Mouse (Mus musculus) brown adipose tissue, adult 24 weeks (tissue): ENCODE data around the gene Sema6c. TPM values are rescaled to one million over a fixed set of nuclear protein-coding genes. Genes with fewer than 3 reads are reported as not detected.

ENCODE experiments used
- H3K27ac ChIP-seq: fragments of 200-500 bp; replicated peaks from 2 replicates; pipeline ENCODE4 v1.5.1; 2012; ENCODE audit warnings: low read depth, mild to moderate bottlenecking, low read length
- H3K4me1 ChIP-seq: fragments of 200-500 bp; 2 replicates; pipeline ENCODE4 v1.6.1; 2012; ENCODE audit warnings: low read length, mixed read lengths; ENCODE audit not compliant: control insufficient read depth, insufficient read depth, insufficient read length
- H3K4me3 ChIP-seq: fragments of 200-500 bp; 2 replicates; pipeline ENCODE4 v1.5.1; 2012; ENCODE audit warnings: low read depth, mild to moderate bottlenecking, low read length, moderate library complexity; ENCODE audit not compliant: insufficient read depth
- polyA plus RNA-seq: library from polyadenylated mRNA; stranded (reverse); fragments of >200 nt; gene quantifications from 2 replicates; pipeline ENCODE4 v1.2.4, GENCODE M21; 2012; ENCODE audit not compliant: missing spikeins, insufficient read depth, insufficient read length

The Sema6c gene
- polyA plus RNA-seq, 1 experiment, result 1.5 TPM

GRCm38 (mm10) chr3:95163419-95164255, 3.4 kb downstream of the Sema6c start:
- Histone ChIP-seq H3K4me3 (no peak overlapping the region), H3K4me1 (peaks cover 4% of the 10 kb centered on the region; the same call in 1 of the 2 replicates), H3K27ac (no peak overlapping the region)

DNA sequence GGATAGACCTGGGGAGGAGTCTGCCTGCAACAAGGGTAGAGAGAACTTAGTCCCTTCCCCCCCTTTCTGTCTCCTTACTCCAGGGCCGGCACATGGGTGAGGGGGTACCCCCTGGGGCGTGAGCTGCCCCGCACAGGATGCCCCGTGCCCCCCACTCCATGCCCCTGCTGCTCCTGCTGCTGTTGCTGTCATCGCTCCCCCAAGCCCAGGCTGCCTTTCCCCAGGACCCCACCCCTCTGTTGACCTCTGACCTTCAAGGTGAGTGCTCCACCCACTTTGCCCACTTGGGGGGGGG, 3.9 kb downstream of the Sema6c start:
- Histone ChIP-seq H3K4me3 (no peak overlapping the region), H3K27ac (no peak overlapping the region), H3K4me1 (peaks cover 4% of the 10 kb centered on the region; the same call in 1 of the 2 replicates)

- no peak overlapping the region for H3K27ac ChIP-seq
- no peak overlapping the region for H3K4me3 ChIP-seq
- peaks cover 4% of the 10 kb centered on the region; the same call in 1 of the 2 replicates for H3K4me1 ChIP-seq
Measured at GRCm38 (mm10) chr3:95164840-95165239, 4.6 kb downstream of the Sema6c start.

- Histone ChIP-seq H3K27ac (no peak overlapping the region), H3K4me3 (no peak overlapping the region), H3K4me1 (0 out of 2 replicates have a peak, but pooled peaks cover 3% of the 10 kb centered on the region)
Measured at GRCm38 (mm10) chr3:95169996-95170395, 9.7 kb downstream of the Sema6c start.

GRCm38 (mm10) chr3:95171105-95171504, 10.8 kb downstream of the Sema6c start:
- Histone ChIP-seq H3K4me3 (no peak overlapping the region), H3K27ac (no peak overlapping the region), H3K4me1 (0 out of 2 replicates have a peak, but pooled peaks cover 3% of the 10 kb centered on the region)

GRCm38 (mm10) chr3:95172526-95173255, 12.4 kb downstream of the Sema6c start:
- Histone ChIP-seq H3K27ac (no peak overlapping the region), H3K4me3 (peak overlapping the region; percentile 53; the same call in 1 of the 2 replicates), H3K4me1 (0 out of 2 replicates have a peak, but pooled peaks cover 3% of the 10 kb centered on the region)

GRCm38 (mm10) chr3:95173256-95173949, 13.1 kb downstream of the Sema6c start:
- Histone ChIP-seq H3K4me1 (0 out of 2 replicates have a peak, but pooled peaks cover 3% of the 10 kb centered on the region), H3K4me3 (peak overlapping the region; percentile 53), H3K27ac (no peak overlapping the region)

DNA sequence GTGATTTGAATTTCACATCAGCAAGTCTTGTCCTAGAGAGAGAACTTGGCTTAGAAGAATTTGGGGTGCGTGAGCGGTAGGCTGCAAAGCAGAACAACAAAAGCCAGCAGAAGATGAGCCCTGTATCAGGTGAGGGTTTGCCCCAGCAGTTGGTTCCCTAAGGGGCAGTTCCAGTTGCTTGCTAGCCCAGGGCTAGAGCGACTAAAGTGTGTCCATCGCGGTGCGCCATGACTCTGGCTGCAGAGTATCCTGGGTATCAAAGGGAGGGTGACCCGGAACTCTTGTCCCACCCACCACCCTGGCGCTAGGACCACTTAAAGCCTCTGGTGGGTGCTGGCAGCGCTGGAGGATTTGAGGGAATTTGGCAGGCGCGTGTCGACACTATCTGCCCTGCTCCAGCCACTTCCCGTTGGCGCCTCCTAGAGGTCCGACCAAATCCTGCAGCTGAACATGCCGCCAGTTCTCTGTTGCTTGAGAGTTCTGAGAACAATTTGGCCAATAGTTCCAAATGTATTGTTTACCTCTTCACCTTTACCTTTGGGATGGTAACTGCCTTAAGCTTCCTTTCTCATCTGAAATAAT, 13.8 kb downstream of the Sema6c start:
- H3K4me1 ChIP-seq, result 0 out of 2 replicates have a peak, but pooled peaks cover 3% of the 10 kb centered on the region
- peak overlapping the region; percentile 53 for H3K4me3 ChIP-seq
- no peak overlapping the region for H3K27ac ChIP-seq

DNA sequence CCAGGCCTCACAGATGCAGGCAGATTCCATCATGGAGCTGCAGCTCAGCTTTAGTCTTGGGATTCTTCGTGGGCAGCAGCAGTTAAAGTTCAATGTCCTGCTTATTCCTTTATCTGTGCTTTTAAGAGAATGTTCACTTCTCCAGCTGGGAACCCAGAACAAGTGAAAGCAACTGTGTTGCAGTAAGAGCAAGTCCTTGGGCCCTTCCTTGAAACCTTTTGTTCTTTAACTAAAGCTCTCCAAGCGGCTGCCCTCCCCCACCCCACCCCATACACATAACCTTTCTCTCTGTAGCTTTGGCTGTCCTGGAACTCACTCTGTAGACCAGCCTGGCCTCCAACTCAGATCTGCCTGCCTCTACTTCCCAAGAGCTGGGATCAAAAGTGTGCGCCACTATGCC, 16.2 kb downstream of the Sema6c start:
- Histone ChIP-seq H3K4me1 (0 out of 2 replicates have a peak, but pooled peaks cover 3% of the 10 kb centered on the region), H3K4me3 (no peak overlapping the region), H3K27ac (no peak overlapping the region)

DNA sequence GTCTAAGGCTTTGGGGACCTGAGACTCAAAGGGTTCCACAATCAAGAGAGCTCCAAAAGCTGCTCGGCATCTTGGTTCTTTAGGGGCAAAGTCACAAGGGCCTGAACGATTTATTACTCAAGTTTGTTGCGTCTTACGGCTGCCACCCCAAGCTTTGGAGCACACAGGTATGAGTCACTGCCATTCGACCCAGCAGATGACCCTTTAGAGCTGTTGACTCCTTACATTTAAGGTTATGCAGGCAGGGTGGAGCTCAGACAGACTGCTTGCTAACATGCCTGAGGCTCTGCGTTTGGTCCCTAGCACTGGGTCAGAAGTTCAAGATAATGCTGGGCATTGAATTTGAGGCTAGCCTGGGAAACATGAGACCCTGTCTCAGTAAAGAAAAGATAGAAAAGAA, 17.3 kb downstream of the Sema6c start:
- Histone ChIP-seq H3K4me1 (0 out of 2 replicates have a peak, but pooled peaks cover 3% of the 10 kb centered on the region), H3K4me3 (no peak overlapping the region), H3K27ac (no peak overlapping the region)

DNA sequence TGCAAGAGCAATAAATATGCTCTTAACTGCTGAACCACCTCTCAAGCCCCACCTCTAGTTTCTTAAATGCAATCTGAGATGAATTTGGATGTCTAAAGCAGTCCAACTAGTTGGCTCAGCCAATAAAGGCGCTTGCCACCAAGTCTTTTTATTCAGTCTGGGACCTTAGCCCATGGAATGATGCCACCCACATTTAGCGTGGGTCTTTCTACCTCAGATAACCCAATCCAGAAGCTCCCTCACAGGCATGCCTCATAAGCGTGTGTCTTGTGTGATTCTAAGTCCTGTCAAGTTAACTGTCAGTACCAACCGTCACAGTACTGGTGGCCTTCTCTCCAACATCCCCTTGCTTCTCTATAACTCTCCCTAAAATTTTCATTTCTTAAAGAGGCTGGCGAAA, 18.7 kb downstream of the Sema6c start:
- H3K4me3 ChIP-seq, result no peak overlapping the region
- 0 out of 2 replicates have a peak, but pooled peaks cover 2% of the 10 kb centered on the region for H3K4me1 ChIP-seq
- H3K27ac ChIP-seq, result no peak overlapping the region

DNA sequence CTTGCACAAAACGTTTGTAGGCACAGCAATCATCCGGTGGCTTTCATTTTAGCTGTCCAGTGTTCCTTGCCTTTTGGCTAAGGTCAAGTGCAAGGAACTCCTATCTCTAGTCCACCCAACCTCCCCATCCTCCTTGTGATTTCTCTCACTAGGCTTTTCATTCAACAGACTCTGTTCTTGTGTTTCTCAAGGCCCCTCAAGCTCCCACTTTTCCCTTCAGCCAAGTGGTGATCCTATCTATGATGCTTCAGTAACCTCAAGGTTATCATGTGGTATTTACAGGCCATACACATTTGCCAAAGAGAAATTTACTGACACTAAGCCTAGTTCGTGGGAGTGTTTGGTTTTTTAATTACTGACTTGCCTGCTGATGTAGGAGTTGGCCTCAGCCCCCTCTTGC, 19.6 kb downstream of the Sema6c start:
- no peak overlapping the region for H3K27ac ChIP-seq
- H3K4me3 ChIP-seq, result no peak overlapping the region
- H3K4me1 ChIP-seq, result no peaks in the 10 kb centered on the region

DNA sequence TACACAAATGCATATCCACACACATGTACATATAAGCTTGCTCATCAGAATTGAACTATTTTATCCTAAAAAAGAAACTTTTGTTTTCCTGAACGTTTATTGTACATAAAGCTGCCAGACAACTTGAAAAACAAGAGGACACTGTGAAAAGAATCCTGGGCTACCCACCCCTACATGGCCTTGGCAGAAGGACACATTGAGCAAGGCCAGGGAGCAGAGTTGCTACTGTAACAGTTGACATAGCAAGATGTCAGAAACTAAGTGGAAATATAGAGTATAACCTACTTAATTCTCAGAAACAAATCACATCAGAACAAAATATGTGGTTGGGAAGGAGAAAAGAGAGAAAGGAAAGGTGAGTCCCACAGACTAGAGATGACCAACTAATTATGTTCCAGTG, 21.6 kb downstream of the Sema6c start:
- Histone ChIP-seq H3K4me1 (no peaks in the 10 kb centered on the region), H3K27ac (no peak overlapping the region), H3K4me3 (no peak overlapping the region)

GRCm38 (mm10) chr3:95184796-95185577, 24.7 kb downstream of the Sema6c start:
- Histone ChIP-seq H3K4me1 (no peaks in the 10 kb centered on the region), H3K27ac (no peak overlapping the region), H3K4me3 (no peak overlapping the region)
